Mouse (Mus musculus) liver (tissue): ENCODE results near the gene Gpc1.

Experiments
- DNase-seq: peaks from one replicate; pipeline ENCODE4 v3.0.0-alpha.2; 2020; ENCODE audit warnings: mixed read lengths

Gene Gpc1

GRCm38 (mm10) chr1:92837931-92838833, 6.7 kb downstream of the Gpc1 start:
- DNase-seq = no peak

- DNase-seq = no peak
These were observed 7.8 kb downstream of the Gpc1 start for GRCm38 (mm10) chr1:92839211-92839610.

- DNase-seq = no peak
These were observed 8.9 kb downstream of the Gpc1 start for GRCm38 (mm10) chr1:92840231-92840890.

- DNase-seq = no peak
These were observed 10.0 kb downstream of the Gpc1 start for GRCm38 (mm10) chr1:92841427-92841826.

GRCm38 (mm10) chr1:92845889-92846288, 14.4 kb downstream of the Gpc1 start:
- no peak for DNase-seq

GRCm38 (mm10) chr1:92847873-92848839, 16.7 kb downstream of the Gpc1 start:
- peak; percentile 30 for DNase-seq

GRCm38 (mm10) chr1:92849491-92849890, 18.0 kb downstream of the Gpc1 start:
- no peak for DNase-seq

GRCm38 (mm10) chr1:92849938-92850574, 18.6 kb downstream of the Gpc1 start:
- no peak for DNase-seq

GRCm38 (mm10) chr1:92852450-92852849, 21.0 kb downstream of the Gpc1 start:
- DNase-seq = no peak

- DNase-seq = no peak
These were observed 30.1 kb downstream of the Gpc1 start for GRCm38 (mm10) chr1:92861503-92861902.

GRCm38 (mm10) chr1:92863268-92863667, 31.8 kb downstream of the Gpc1 start:
- DNase-seq = no peak

- DNase-seq = no peak
These were observed 34.7 kb downstream of the Gpc1 start for GRCm38 (mm10) chr1:92866170-92866569.

GRCm38 (mm10) chr1:92869985-92870384, 38.5 kb downstream of the Gpc1 start:
- DNase-seq = no peak

- no peak for DNase-seq
These were observed 41.2 kb downstream of the Gpc1 start for GRCm38 (mm10) chr1:92872666-92873065.

- DNase-seq = no peak
These were observed 42.6 kb downstream of the Gpc1 start for GRCm38 (mm10) chr1:92874011-92874410.

GRCm38 (mm10) chr1:92875360-92876111, 44.1 kb downstream of the Gpc1 start:
- DNase-seq = no peak

- no peak for DNase-seq
These were observed 46.1 kb downstream of the Gpc1 start for GRCm38 (mm10) chr1:92877431-92877978.

- DNase-seq = no peak
These were observed 46.8 kb downstream of the Gpc1 start for GRCm38 (mm10) chr1:92878066-92878741.

- no peak for DNase-seq
These were observed 47.8 kb downstream of the Gpc1 start for GRCm38 (mm10) chr1:92879266-92879665.

GRCm38 (mm10) chr1:92880101-92880500, 48.7 kb downstream of the Gpc1 start:
- DNase-seq = no peak

GRCm38 (mm10) chr1:92881982-92882381, 50.5 kb downstream of the Gpc1 start:
- no peak for DNase-seq
